Mouse (Mus musculus) hindbrain, embryonic 10.5 days (tissue): ENCODE data around the gene Tbx5. TPM values are rescaled to one million over a fixed set of nuclear protein-coding genes. Genes with fewer than 3 reads are reported as not detected.

Experiments
- DNase-seq: peaks from one replicate; pipeline ENCODE4 v3.0.0-alpha.2; 2017; ENCODE audit warnings: low spot score
- H3K27ac ChIP-seq: fragments of 300-500 bp; sonication (generic); 2 replicates; pipeline ENCODE4 v1.5.1; 2016; ENCODE audit warnings: mild to moderate bottlenecking, moderate library complexity
- H3K27me3 ChIP-seq: fragments of 300-500 bp; sonication (generic); 2 replicates; pipeline ENCODE4 v1.6.1; 2016; ENCODE audit warnings: mild to moderate bottlenecking; ENCODE audit not compliant: poor library complexity, insufficient read depth, severe bottlenecking
- H3K36me3 ChIP-seq: fragments of 300-500 bp; sonication (generic); 2 replicates; pipeline ENCODE4 v1.6.1; 2016; ENCODE audit warnings: mild to moderate bottlenecking, moderate library complexity
- H3K4me1 ChIP-seq: fragments of 300-500 bp; sonication (generic); replicated peaks from 2 replicates; pipeline ENCODE4 v1.6.1; 2016; ENCODE audit warnings: mild to moderate bottlenecking
- H3K4me3 ChIP-seq: fragments of 300-500 bp; sonication (generic); 2 replicates; pipeline ENCODE4 v1.5.1; 2016; ENCODE audit warnings: mild to moderate bottlenecking, moderate library complexity
- H3K9me3 ChIP-seq: fragments of 300-500 bp; sonication (generic); 2 replicates; pipeline ENCODE4 v1.6.1; 2016; ENCODE audit warnings: mild to moderate bottlenecking, moderate library complexity
- WGBS: fragments of 180-500 bp; shearing (Covaris S2); methylation state at CpG from one replicate; pipeline ENCODE4 v1.1.7; 2016; 5-methylcytosine and 5-hydroxymethylcytosine counted together
- polyA plus RNA-seq: library from polyadenylated mRNA; unstranded; fragments of >200 nt; fragmentation: Nextera tagmentation; extraction: Ambion mirVana; gene quantifications from 2 replicates; pipeline ENCODE4 v1.2.1, GENCODE M21; 2016

The Tbx5 gene
- polyA plus RNA-seq, 1 experiment from 2014 or later: not detected

GRCm38 (mm10) chr5:119802617-119803410, 29.7 kb upstream of the Tbx5 start:
- Histone ChIP-seq H3K36me3 (no peaks in the 10 kb centered on the region), H3K4me3 (no peak overlapping the region), H3K9me3 (no peaks in the 10 kb centered on the region), H3K27ac (no peak overlapping the region), H3K27me3 (peaks cover 100% of the 10 kb centered on the region), H3K4me1 (0 out of 2 replicates have a peak, but pooled peaks cover 3% of the 10 kb centered on the region)
- peak; percentile 13 for DNase-seq
- WGBS: under 1% methylated on average over 27 of the region's 27 CpGs

GRCm38 (mm10) chr5:119803411-119804251, 28.8 kb upstream of the Tbx5 start:
- Histone ChIP-seq H3K36me3 (no peaks in the 10 kb centered on the region), H3K4me3 (no peak overlapping the region), H3K4me1 (0 out of 2 replicates have a peak, but pooled peaks cover 3% of the 10 kb centered on the region), H3K27me3 (peaks cover 100% of the 10 kb centered on the region), H3K27ac (no peak overlapping the region), H3K9me3 (no peaks in the 10 kb centered on the region)
- under 1% methylated on average over 64 of the region's 64 CpGs for WGBS
- DNase-seq: peak; percentile 56

GRCm38 (mm10) chr5:119804301-119805039, 28.0 kb upstream of the Tbx5 start:
- under 1% methylated on average over 35 of the region's 35 CpGs for WGBS
- Histone ChIP-seq H3K9me3 (no peaks in the 10 kb centered on the region), H3K4me3 (no peak overlapping the region), H3K27me3 (peaks cover 100% of the 10 kb centered on the region), H3K27ac (no peak overlapping the region), H3K36me3 (no peaks in the 10 kb centered on the region), H3K4me1 (0 out of 2 replicates have a peak, but pooled peaks cover 3% of the 10 kb centered on the region)
- peak; percentile 50 for DNase-seq

GRCm38 (mm10) chr5:119805636-119806035, 26.8 kb upstream of the Tbx5 start:
- peaks cover 100% of the 10 kb centered on the region for H3K27me3 ChIP-seq
- no peaks in the 10 kb centered on the region for H3K9me3 ChIP-seq
- no peak overlapping the region for H3K4me3 ChIP-seq
- H3K4me1 ChIP-seq: no peaks in the 10 kb centered on the region
- no peak overlapping the region for H3K27ac ChIP-seq
- DNase-seq: peak; percentile 25
- no peaks in the 10 kb centered on the region for H3K36me3 ChIP-seq
- WGBS: 0% methylated on average over 5 of the region's 5 CpGs

GRCm38 (mm10) chr5:119806467-119806866, 26.0 kb upstream of the Tbx5 start:
- no peak overlapping the region for H3K27ac ChIP-seq
- no peak overlapping the region for H3K4me3 ChIP-seq
- H3K9me3 ChIP-seq: no peaks in the 10 kb centered on the region
- no peaks in the 10 kb centered on the region for H3K4me1 ChIP-seq
- no peak for DNase-seq
- H3K27me3 ChIP-seq: peaks cover 100% of the 10 kb centered on the region
- H3K36me3 ChIP-seq: no peaks in the 10 kb centered on the region

- H3K9me3 ChIP-seq: no peaks in the 10 kb centered on the region
- H3K27me3 ChIP-seq: peaks cover 98% of the 10 kb centered on the region
- no peak for DNase-seq
- WGBS: 2% methylated on average over 20 of the region's 20 CpGs
- H3K4me3 ChIP-seq: no peak overlapping the region
- H3K27ac ChIP-seq: no peak overlapping the region
- no peaks in the 10 kb centered on the region for H3K4me1 ChIP-seq
- H3K36me3 ChIP-seq: no peaks in the 10 kb centered on the region
These were observed 24.8 kb upstream of the Tbx5 start for GRCm38 (mm10) chr5:119807481-119808183.

GRCm38 (mm10) chr5:119808713-119809112, 23.8 kb upstream of the Tbx5 start:
- H3K4me3 ChIP-seq: no peak overlapping the region
- H3K36me3 ChIP-seq: no peaks in the 10 kb centered on the region
- H3K4me1 ChIP-seq: no peaks in the 10 kb centered on the region
- 42% methylated on average over 6 of the region's 6 CpGs for WGBS
- no peak overlapping the region for H3K27ac ChIP-seq
- H3K9me3 ChIP-seq: no peaks in the 10 kb centered on the region
- H3K27me3 ChIP-seq: peaks cover 97% of the 10 kb centered on the region
- DNase-seq: no peak

GRCm38 (mm10) chr5:119810994-119811690, 21.3 kb upstream of the Tbx5 start:
- H3K4me3 ChIP-seq: no peak overlapping the region
- H3K4me1 ChIP-seq: no peaks in the 10 kb centered on the region
- peaks cover 74% of the 10 kb centered on the region for H3K27me3 ChIP-seq
- DNase-seq: no peak
- H3K27ac ChIP-seq: no peak overlapping the region
- H3K36me3 ChIP-seq: no peaks in the 10 kb centered on the region
- 65% methylated on average over 12 of the region's 12 CpGs for WGBS
- no peaks in the 10 kb centered on the region for H3K9me3 ChIP-seq

GRCm38 (mm10) chr5:119815247-119815646, 17.2 kb upstream of the Tbx5 start:
- WGBS: 46% methylated on average over 1 of the region's 1 CpGs
- H3K9me3 ChIP-seq: no peaks in the 10 kb centered on the region
- H3K4me1 ChIP-seq: no peaks in the 10 kb centered on the region
- DNase-seq: no peak
- no peaks in the 10 kb centered on the region for H3K36me3 ChIP-seq
- no peak overlapping the region for H3K27ac ChIP-seq
- H3K4me3 ChIP-seq: no peak overlapping the region
- peaks cover 55% of the 10 kb centered on the region for H3K27me3 ChIP-seq

GRCm38 (mm10) chr5:119820452-119820851, 12.0 kb upstream of the Tbx5 start:
- H3K4me3 ChIP-seq: no peak overlapping the region

GRCm38 (mm10) chr5:119821506-119821905, 11.0 kb upstream of the Tbx5 start:
- DNase-seq: no peak
- Histone ChIP-seq H3K4me3 (no peak overlapping the region), H3K27me3 (peaks cover 82% of the 10 kb centered on the region), H3K4me1 (no peaks in the 10 kb centered on the region), H3K36me3 (no peaks in the 10 kb centered on the region), H3K27ac (no peak overlapping the region), H3K9me3 (no peaks in the 10 kb centered on the region)
- WGBS: 60% methylated on average over 2 of the region's 2 CpGs

More at GRCm38 (mm10) chr5:119820452-119820851, 12.0 kb upstream of the Tbx5 start:
- Histone ChIP-seq H3K4me1 (no peaks in the 10 kb centered on the region), H3K36me3 (no peaks in the 10 kb centered on the region), H3K27me3 (peaks cover 73% of the 10 kb centered on the region), H3K9me3 (no peaks in the 10 kb centered on the region), H3K27ac (no peak overlapping the region)
- WGBS: 90% methylated on average over 6 of the region's 6 CpGs
- DNase-seq: no peak
